Mouse (Mus musculus): Measurements from ENCODE around the gene Gtdc1.
"Not testable (repeated sequence)": the region's sequence is repeated elsewhere in the genome, so short reads cannot be mapped to it uniquely, and the experiment has no call there.

Gene Gtdc1

DNA sequence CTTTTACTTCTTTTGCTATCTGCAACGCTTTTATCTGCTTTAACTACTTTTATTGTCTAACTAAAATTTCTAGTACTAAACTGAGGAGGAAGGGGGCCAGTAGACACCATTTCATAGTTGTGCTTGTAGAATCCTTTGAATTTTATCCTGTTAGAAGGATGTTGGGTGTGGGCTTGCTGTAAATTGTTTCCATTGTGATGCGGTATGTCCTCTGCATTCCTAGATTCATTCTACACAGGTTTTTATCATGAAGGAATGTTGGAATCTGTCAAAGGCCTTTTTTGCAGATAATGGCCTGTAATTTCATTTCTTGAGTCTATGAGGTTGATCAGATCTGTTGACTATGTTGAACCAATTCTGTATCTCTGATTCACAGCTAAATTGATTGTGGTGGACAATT is 146.5 kb downstream of the Gtdc1 start:
- no peak for DNase-seq (ENCODE audit: low read depth, low spot score)

DNA sequence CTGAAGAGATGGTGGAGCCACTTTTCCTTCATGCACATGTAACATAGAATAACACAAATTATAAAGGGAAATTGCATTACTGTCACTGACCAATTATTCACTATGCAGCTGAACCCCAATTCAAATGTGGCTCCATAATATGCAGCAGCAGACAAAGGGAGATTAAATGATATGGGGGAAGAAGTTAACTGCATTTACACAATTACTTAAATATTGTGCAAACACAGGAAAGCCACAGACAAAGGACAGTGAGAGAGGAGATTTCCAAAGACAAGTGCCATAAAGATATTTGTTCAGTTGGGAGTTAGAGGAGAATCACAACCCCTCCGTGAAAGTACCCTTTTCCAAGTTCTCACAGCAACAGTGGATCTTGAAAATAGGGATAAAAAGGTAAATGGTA is 163.6 kb downstream of the Gtdc1 start:
- DNase-seq (ENCODE audit: low read depth, low spot score) = no peak

DNA sequence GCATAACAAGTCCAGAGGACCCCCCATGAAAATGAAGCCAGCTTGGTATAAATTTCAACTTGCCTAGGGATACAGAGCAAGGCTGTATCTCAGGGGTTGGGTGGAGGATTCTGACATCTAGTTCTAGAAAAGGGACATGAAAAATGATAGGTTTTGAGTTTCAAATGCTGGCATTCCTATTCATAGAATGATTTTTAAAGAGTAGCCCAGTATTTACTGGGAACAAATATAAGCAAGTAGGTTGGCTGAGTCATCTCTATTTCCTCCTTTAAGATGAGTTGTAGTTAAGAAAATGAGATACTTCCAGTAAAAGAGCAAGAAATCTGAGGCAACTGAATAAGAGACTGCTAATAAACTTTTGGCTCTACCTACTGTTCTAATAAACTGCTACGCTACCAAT is 190.8 kb downstream of the Gtdc1 start:
- DNase-seq (ENCODE audit: low read depth, low spot score) = peak; percentile 31

GRCm38 (mm10) chr2:44721461-44721860 is 206.0 kb downstream of the Gtdc1 start:
- DNase-seq (ENCODE audit: low read depth, low spot score) = no peak

DNA sequence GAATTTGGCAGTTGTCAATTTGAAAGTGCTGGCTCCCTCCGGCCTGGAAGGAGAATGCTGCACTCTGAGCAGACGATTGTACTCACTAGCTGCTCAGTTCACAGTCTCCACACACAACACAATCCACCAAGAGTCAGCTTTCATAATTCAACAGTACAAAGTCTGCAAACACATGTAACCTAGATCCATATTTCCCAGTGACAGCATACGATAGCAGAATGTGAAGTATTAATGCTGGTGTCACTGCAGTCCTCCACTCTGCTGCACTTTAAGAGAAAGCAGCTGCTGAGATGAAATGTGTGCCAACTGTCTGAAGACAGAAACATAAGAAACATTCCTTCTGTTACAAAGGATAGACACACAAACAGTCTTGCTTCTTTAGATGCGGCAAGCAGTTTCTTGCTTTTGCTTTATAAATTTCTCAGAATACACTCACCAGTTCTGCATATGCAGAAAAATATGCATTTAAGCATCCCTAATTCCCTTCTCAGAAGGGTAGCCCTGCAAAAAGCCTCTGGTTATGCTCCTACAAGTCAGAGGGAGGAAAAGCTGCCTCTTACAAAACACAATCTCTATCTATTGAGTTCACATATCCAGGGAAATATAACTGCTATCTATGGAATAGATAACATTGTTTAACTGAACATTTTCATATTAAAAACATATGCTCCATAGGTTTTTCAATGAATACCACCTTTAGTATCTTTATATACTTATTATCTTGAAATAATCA is 221.4 kb downstream of the Gtdc1 start:
- no peak for DNase-seq (ENCODE audit: low read depth, low spot score)

GRCm38 (mm10) chr2:44700276-44700675 is 227.2 kb downstream of the Gtdc1 start:
- no peak for DNase-seq (ENCODE audit: low read depth, low spot score)

- DNase-seq (ENCODE audit: low read depth, low spot score) = no peak
These were observed 231.0 kb downstream of the Gtdc1 start for GRCm38 (mm10) chr2:44696441-44696840.

GRCm38 (mm10) chr2:44693898-44694297 is 233.6 kb downstream of the Gtdc1 start:
- DNase-seq (ENCODE audit: low read depth, low spot score) = no peak

DNA sequence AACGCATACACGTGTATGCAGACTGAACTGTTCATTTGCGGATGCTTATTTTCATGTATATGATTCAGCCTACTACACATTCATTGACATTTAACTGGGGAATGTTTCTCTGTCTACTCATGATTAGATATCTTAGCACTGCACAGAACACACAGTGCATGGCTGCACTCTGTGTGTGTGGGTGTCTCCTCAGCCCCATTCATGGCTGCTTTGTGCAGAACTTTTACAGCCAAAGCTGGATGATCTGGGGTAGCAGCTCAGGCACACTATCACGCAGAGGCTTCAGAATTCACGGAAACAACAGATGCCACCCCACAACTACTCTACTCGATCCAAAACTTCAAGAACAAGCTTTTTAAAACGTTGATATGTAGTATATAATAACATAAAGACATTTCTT is 263.4 kb downstream of the Gtdc1 start:
- no peak for DNase-seq (ENCODE audit: low read depth, low spot score)

GRCm38 (mm10) chr2:44659870-44660269 is 267.6 kb downstream of the Gtdc1 start:
- DNase-seq (ENCODE audit: low read depth, low spot score) = no peak

- peak; percentile 38 for DNase-seq (ENCODE audit: low read depth, low spot score)
These were observed 268.4 kb downstream of the Gtdc1 start for GRCm38 (mm10) chr2:44659011-44659410.

DNA sequence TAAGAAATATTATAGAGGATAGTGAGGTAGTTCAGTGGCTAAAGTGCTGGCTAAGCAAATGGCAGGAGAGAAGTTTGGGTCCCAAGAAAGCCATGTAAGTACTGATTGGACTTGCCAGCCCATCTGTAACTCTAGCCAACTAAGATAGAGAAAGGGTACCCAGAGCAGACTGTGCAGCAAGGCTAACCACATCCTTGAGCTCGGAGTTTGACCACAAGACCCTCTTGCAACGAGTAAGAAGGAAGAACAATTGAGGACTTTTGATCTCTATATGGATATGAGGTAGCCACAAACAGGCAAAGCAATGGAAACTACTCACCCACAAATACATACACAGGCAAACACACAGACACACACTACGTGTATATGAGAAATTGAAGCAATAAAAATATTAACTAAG is 278.9 kb downstream of the Gtdc1 start:
- no peak for DNase-seq (ENCODE audit: low read depth, low spot score)

- DNase-seq (ENCODE audit: low read depth, low spot score) = no peak
These were observed 281.1 kb downstream of the Gtdc1 start for GRCm38 (mm10) chr2:44646398-44646797.

- peak; percentile 56 for DNase-seq (ENCODE audit: low read depth, low spot score)
These were observed 288.1 kb downstream of the Gtdc1 start for GRCm38 (mm10) chr2:44639370-44639769.

DNA sequence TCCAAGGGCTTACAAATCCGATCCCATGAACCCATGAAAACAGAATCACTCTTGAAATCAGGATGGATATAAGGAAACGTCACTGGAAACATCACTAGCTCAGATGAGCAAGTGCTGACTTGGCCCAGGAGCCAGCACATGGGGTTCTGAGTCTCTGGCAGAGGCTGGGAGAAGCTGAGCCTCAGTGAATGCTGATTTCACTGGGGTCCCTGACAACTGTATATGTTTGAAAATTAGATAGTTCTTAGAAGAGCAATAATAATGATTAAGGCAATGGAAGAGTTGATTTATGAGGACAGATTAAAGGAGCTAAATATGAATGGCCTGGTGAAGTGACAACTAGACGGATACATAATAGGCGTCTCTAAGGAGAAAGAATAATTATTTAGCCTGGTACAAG is 289.3 kb downstream of the Gtdc1 start:
- no peak for DNase-seq (ENCODE audit: low read depth, low spot score)

DNA sequence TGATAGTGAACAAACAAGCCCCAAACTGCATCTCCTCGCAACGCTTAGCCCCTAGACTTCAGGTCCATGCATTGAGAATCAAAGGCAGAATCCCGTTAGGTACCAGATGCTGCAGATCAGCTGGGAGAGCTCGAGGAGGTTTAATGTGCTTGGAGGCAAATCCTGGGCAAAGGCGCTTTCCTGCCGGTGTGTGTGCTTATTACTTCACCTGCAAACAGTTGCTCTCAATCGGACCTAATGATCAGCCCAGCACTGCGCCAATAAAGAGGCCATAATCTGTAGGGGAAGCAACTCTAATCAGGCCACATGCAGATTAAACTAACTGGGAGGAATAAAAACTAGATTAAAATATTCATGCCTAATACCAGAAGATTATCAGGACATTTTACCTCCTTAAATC is 293.5 kb downstream of the Gtdc1 start:
- DNase-seq (ENCODE audit: low read depth, low spot score) = no peak

DNA sequence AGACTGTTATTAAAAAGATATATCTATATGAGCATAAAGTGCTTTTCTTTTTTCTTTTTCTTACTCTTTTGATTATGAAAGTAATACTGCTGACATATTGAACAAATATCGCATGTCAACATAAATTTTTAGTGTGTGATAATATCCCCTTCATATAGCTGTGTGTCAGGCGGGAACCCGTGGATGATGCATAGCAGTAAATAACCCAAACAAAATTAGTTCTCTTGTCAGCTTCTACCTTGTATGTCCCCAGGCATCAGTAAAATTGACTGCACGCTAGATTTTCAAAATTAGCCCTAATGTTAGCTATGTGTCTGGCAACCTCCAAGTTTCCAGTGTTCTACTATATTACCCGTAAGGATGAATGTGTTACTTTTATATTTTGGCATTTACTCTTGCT is 294.4 kb downstream of the Gtdc1 start:
- DNase-seq (ENCODE audit: low read depth, low spot score) = no peak

GRCm38 (mm10) chr2:44632584-44632983 is 294.9 kb downstream of the Gtdc1 start:
- DNase-seq (ENCODE audit: low read depth, low spot score) = no peak

- no peak for DNase-seq (ENCODE audit: low read depth, low spot score)
These were observed 296.4 kb downstream of the Gtdc1 start for GRCm38 (mm10) chr2:44631064-44631463.

DNA sequence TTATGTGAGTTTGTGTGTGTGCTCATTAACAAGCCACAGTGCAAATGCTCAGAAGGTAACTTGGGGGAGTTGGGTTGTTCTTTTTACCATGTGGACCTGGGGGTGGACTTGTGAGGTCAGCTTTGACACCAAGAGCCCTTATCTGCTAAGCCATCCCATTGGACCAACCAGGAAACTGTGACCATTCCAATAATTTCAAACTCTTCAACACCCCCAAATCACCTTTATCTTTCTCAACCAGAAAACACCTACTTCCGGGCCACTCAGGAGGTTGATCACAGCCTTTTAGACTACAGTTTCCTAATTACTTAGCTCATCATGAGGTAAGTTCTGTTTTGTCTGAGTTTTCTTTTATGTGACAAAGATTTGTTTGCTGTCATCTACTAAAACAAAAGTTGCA is 298.7 kb downstream of the Gtdc1 start:
- no peak for DNase-seq (ENCODE audit: low read depth, low spot score)

DNA sequence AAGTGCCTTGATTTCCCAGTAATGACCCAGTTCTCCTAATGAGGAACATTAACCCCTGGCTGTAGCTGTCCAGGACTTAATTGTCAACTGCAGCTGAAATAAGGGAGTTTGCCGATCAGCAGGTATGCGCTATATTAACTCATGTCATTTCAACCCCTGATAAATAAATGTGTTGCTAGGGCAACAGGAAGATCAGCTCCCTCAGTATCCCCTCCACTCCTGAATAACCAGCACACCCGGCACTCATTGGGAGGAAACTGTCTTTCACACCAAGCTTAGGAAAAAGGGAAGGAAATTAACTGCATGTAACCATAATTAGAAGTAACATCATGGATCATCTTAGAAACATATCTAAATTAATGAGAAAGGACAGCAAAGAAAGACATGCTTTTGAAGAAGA is 302.3 kb downstream of the Gtdc1 start:
- DNase-seq (ENCODE audit: low read depth, low spot score) = no peak

DNA sequence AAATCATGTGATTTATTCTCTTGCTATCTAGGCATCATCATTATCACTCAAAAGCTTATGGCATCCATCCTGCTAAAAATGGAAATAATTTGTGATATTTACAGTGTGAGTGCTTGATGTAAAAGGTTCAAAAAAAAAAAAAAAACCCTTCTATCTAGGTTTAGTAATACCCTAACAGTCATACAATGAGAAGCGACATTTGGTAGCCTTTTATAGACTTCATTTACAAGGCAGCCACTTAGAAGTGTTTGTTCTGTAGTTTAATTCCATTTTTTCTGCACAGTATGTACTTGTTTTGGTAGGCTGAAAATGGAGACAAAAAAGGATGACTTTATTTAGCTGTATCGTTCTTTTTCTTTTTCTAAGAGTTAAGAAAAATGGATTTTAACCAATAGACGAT is 305.0 kb downstream of the Gtdc1 start:
- DNase-seq (ENCODE audit: low read depth, low spot score) = no peak

- not testable (repeated sequence) for DNase-seq (ENCODE audit: low read depth, low spot score)
These were observed 327.8 kb downstream of the Gtdc1 start for GRCm38 (mm10) chr2:44599653-44600052.

- no peak for DNase-seq (ENCODE audit: low read depth, low spot score)
These were observed 333.2 kb downstream of the Gtdc1 start for GRCm38 (mm10) chr2:44594276-44594675.

All from 3T3-L1 (cell line).